In genomic region chr6:39205650-39206580, GRCm38 (mm10) we compare ENCODE assay signal across 8 mouse cellular contexts. TPM values are rescaled to one million over a fixed set of nuclear protein-coding genes. Genes with fewer than 3 reads are reported as not detected.
DNase-seq lines count a peak whose midpoint lies in the region; ATAC-seq and TF ChIP-seq lines count a peak whose summit lies in the region.

No protein-coding gene starts in this region.

- H3K27me3 ChIP-seq in embryonic facial prominence, embryonic 13.5 days = no peaks in the 10 kb centered on the region
- no peaks in the 10 kb centered on the region for H3K27me3 ChIP-seq in hindbrain, embryonic 10.5 days (ENCODE audit: insufficient read depth, poor library complexity, severe bottlenecking)
- 0 out of 2 replicates have a peak, but pooled peaks cover 2% of the 10 kb centered on the region for H3K27me3 ChIP-seq in liver, embryonic 11.5 days (replicated peaks; ENCODE audit: control insufficient read depth, insufficient read depth, low read length)
- no peaks in the 10 kb centered on the region for H3K27me3 ChIP-seq in stomach, postnatal 0 days (ENCODE audit: control insufficient read depth, insufficient read depth, low read length)

- ATAC-seq in embryonic facial prominence, embryonic 13.5 days (ENCODE audit: insufficient number of reproducible peaks, insufficient read depth, low FRiP score, low TSS enrichment, low read depth) = peak; percentile 67
- ATAC-seq in liver, embryonic 11.5 days (replicated peaks; ENCODE audit: low FRiP score) = peak; percentile 21
- ATAC-seq in monocyte, adult 5-6 weeks (replicated peaks; ENCODE audit: insufficient number of reproducible peaks, low FRiP score, low TSS enrichment, poor library complexity, severe bottlenecking) = peak; percentile 6; the same call in 1 of the 2 replicates
- ATAC-seq in stomach, postnatal 0 days (ENCODE audit: low FRiP score, low TSS enrichment) = peak; percentile 45

- peak overlapping the region; percentile 98 for H3K27ac ChIP-seq in gastrocnemius, adult 2 months
- H3K27ac ChIP-seq in embryonic facial prominence, embryonic 13.5 days = peak overlapping the region; percentile 98
- H3K27ac ChIP-seq in hindbrain, embryonic 10.5 days = peak overlapping the region; percentile 99
- peak overlapping the region; percentile 83 for H3K27ac ChIP-seq in liver, embryonic 11.5 days (ENCODE audit: low read depth, low read length)
- peak overlapping the region; percentile 100 for H3K27ac ChIP-seq in stomach, postnatal 0 days (replicated peaks)

- H3K9me3 ChIP-seq in embryonic facial prominence, embryonic 13.5 days = no peaks in the 10 kb centered on the region
- H3K9me3 ChIP-seq in hindbrain, embryonic 10.5 days = no peaks in the 10 kb centered on the region
- H3K9me3 ChIP-seq in liver, embryonic 11.5 days (ENCODE audit: control insufficient read depth, low read length) = no peaks in the 10 kb centered on the region
- H3K9me3 ChIP-seq in stomach, postnatal 0 days (ENCODE audit: control insufficient read depth, low read length) = no peaks in the 10 kb centered on the region

- no peak for TF ChIP-seq EP300 in stomach, postnatal 0 days (optimal IDR thresholded peaks at IDR 0.05)

- TF ChIP-seq CTCF in gastrocnemius, adult 2 months (IDR thresholded peaks at IDR 0.05) = no peak
- TF ChIP-seq CTCF in stomach, postnatal 0 days (IDR thresholded peaks at IDR 0.05; ENCODE audit: low read depth) = no peak

- no peaks in the 10 kb centered on the region for H3K36me3 ChIP-seq in embryonic facial prominence, embryonic 13.5 days
- 0 out of 2 replicates have a peak, but pooled peaks cover under 1% of the 10 kb centered on the region for H3K36me3 ChIP-seq in hindbrain, embryonic 10.5 days
- H3K36me3 ChIP-seq in liver, embryonic 11.5 days (ENCODE audit: control insufficient read depth, insufficient read depth, low read length) = no peaks in the 10 kb centered on the region
- no peaks in the 10 kb centered on the region for H3K36me3 ChIP-seq in stomach, postnatal 0 days (ENCODE audit: control insufficient read depth, insufficient read depth, low read length)

- H3K9ac ChIP-seq in embryonic facial prominence, embryonic 13.5 days = peak overlapping the region; percentile 97
- H3K9ac ChIP-seq in liver, embryonic 11.5 days (ENCODE audit: low read depth, low read length) = peak overlapping the region; percentile 86
- peak overlapping the region; percentile 99 for H3K9ac ChIP-seq in stomach, postnatal 0 days (ENCODE audit: low read length)

- H3K4me3 ChIP-seq in gastrocnemius, adult 2 months = peak overlapping the region; percentile 99
- H3K4me3 ChIP-seq in embryonic facial prominence, embryonic 13.5 days = peak overlapping the region; percentile 94
- peak overlapping the region; percentile 98 for H3K4me3 ChIP-seq in hindbrain, embryonic 10.5 days
- peak overlapping the region; percentile 91 for H3K4me3 ChIP-seq in liver, embryonic 11.5 days (ENCODE audit: low read depth, low read length)
- peak overlapping the region; percentile 98 for H3K4me3 ChIP-seq in stomach, postnatal 0 days (ENCODE audit: low read depth, low read length)

- under 1% methylated on average over 104 of the region's 121 CpGs for WGBS in embryonic facial prominence, embryonic 13.5 days
- under 1% methylated on average over 114 of the region's 121 CpGs for WGBS in hindbrain, embryonic 10.5 days
- under 1% methylated on average over 101 of the region's 121 CpGs for WGBS in liver, embryonic 11.5 days
- under 1% methylated on average over 60 of the region's 121 CpGs for WGBS in stomach, postnatal 0 days

- DNase-seq in gastrocnemius, adult 2 months = peak; percentile 67
- no peak for DNase-seq in gastrocnemius, adult 18-20 months (ENCODE audit: low spot score)
- DNase-seq in MN1 (ENCODE audit: low spot score) = peak; percentile 27
- no peak for DNase-seq in hindbrain, embryonic 10.5 days (ENCODE audit: low spot score)
- DNase-seq in liver, embryonic 11.5 days (ENCODE audit: low spot score) = no peak
- peak; percentile 52 for DNase-seq in stomach, postnatal 0 days (ENCODE audit: low spot score)

- intact Hi-C loops in gastrocnemius, adult 2 months (cut with DNase I) = loop anchor here (1.0 to 10.0 kb wide), 3 partner anchors 51 to 138 kb away; no protein-coding TSS in a partner anchor

- H3K4me2 ChIP-seq in embryonic facial prominence, embryonic 13.5 days = peak overlapping the region; percentile 77
- H3K4me2 ChIP-seq in liver, embryonic 11.5 days = peak overlapping the region; percentile 91
- H3K4me2 ChIP-seq in stomach, postnatal 0 days (replicated peaks; ENCODE audit: low read depth) = peak overlapping the region; percentile 74

- 0 out of 2 replicates have a peak, but pooled peaks cover 5% of the 10 kb centered on the region for H3K4me1 ChIP-seq in embryonic facial prominence, embryonic 13.5 days
- H3K4me1 ChIP-seq in hindbrain, embryonic 10.5 days (replicated peaks) = peaks cover 17% of the 10 kb centered on the region
- H3K4me1 ChIP-seq in liver, embryonic 11.5 days (replicated peaks; ENCODE audit: control insufficient read depth, insufficient read depth, low read length) = peaks cover 13% of the 10 kb centered on the region
- no peaks in the 10 kb centered on the region for H3K4me1 ChIP-seq in stomach, postnatal 0 days (replicated peaks; ENCODE audit: control insufficient read depth, insufficient read depth)

RNA-seq across cellular contexts. Expression of gene Kdm7a, which starts 0.7 kb away (rescaled TPM):
- 10 to 100 TPM; 23.6 to 28.2 TPM for total RNA-seq in gastrocnemius, adult 2 months (2021)
- total RNA-seq in gastrocnemius, adult 18-20 months (2021) = 10 to 100 TPM; 25.3 to 26.2 TPM
- 5.8 and 7.4 TPM in 2 replicates for polyA plus RNA-seq in embryonic facial prominence, embryonic 13.5 days (2015; fragmentation: Nextera tagmentation; extraction: Ambion mirVana)
- polyA plus RNA-seq in hindbrain, embryonic 10.5 days (2016; fragmentation: Nextera tagmentation; extraction: Ambion mirVana) = 12.0 and 13.9 TPM in 2 replicates
- polyA plus RNA-seq in liver, embryonic 11.5 days (2014; fragmentation: Nextera tagmentation; extraction: Ambion mirVana) = 7.3 and 8.5 TPM in 2 replicates
- 102 to 109 TPM (median 106 TPM) in 3 replicates for total RNA-seq in monocyte, adult 5-6 weeks (2017)
- 2.5 and 2.6 TPM in 2 replicates for polyA plus RNA-seq in stomach, postnatal 0 days (2015; fragmentation: Nextera tagmentation; extraction: Ambion mirVana)

Comparison
In these comparisons a context has a peak if more than half of its experiments do, and no peak if none do; other contexts are left out.
1. DNase-seq: peak in gastrocnemius, adult 2 months (single experiment), MN1 (single experiment) and stomach, postnatal 0 days (single experiment); none in gastrocnemius, adult 18-20 months (single experiment), hindbrain, embryonic 10.5 days (single experiment) and liver, embryonic 11.5 days (single experiment).
2. ATAC-seq: peak in every context shown above with its lines; median percentile 67 in embryonic facial prominence, embryonic 13.5 days; 45 in stomach, postnatal 0 days; 21 in liver, embryonic 11.5 days; 6 in monocyte, adult 5-6 weeks.
3. Peak in every context shown above with its lines, with median percentiles within 50 percentile points of each other: H3K27ac ChIP-seq, H3K4me3 ChIP-seq, H3K4me2 ChIP-seq and H3K9ac ChIP-seq.